Mouse (Mus musculus): Measurements from ENCODE around the gene Gm45234. TPM values are rescaled to one million over a fixed set of nuclear protein-coding genes. Genes with fewer than 3 reads are reported as not detected.

Gm45234 gene
- not detected for total RNA-seq (2023)

DNA sequence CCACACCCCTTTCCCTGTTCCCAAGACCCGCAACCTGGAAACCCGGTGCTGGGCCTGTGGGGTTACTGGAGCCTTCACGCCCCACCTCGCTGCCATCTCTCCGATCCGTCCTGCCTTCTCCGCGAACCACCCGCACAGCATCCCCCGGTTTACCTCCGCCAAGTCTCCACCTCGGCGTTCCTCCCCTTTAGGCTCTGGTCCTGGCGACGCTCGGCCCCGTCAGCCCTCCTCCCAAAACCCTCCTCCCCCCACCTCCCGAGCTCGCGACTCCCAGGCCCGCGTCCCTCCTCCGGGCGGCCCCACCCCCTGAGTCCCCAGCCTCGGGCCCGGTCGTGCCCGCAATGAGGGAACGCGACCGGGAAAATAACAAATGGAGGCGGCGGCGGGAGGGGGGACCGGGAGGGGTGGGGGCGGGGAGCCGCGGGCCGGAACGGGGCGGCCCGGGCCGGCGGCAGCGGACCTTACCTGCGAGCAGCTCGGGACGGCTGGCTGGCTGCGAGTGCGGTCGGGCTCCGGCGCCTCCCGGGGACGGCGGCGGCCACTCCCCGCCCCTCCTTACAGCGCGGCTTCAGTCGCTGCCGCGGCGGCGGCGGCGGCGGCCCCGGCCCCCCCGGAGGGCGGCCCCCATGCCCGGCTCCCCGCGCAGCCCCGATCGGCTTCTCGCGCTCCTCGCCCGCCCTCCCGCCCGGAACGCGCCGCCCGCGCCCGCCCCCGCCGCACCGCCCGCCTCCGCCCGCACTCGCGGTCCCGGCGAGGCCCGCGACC is at the start of gene Gm45234, which contains the start of gene Atn1:
Gene Gm45234, minus strand, starts transcription at position 191 of the 765 bp plus-strand sequence.
Gene Atn1, minus strand, starts transcription at position 694 of the 765 bp plus-strand sequence.

DNA sequence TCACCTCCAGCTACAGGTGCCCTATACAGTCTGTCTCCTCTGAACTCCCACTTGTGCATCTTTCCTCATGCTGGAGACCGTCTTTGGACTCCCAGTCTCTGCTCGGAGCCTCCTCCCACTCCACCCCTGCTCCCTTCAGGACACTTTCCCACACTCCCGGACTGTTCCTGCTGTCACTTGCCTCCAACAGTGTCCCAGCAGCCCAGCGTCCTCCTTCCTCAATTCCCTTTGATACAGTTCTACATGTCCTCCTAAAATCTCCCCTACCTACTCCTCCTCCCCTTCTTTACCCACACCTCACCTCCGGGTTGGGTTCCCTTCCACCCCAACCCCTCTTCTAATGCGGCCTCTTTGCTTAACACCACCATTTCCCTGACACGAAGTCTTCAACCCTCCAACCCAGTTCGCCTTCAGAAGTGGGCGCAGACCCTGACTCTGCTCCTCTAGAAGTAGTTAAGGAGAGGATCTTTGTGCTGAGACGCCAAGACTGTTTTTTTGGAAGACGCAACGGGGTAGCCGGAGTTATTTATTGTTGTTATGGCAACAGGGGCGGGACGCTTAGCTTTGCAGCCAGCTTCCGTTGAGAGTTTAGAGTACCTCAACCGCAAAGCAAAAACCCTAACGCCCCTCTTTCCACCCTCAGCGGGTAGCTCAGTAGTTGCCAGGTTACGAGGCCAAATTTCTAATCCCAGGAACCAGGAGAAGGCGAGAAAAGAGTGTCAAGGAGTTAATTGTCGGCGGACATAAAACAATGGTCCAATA is 23.6 kb upstream of the Gm45234 start, which contains the start of gene Lrrc23:
Gene Lrrc23, minus strand, starts transcription at position 506 of the 762 bp plus-strand sequence.

DNA sequence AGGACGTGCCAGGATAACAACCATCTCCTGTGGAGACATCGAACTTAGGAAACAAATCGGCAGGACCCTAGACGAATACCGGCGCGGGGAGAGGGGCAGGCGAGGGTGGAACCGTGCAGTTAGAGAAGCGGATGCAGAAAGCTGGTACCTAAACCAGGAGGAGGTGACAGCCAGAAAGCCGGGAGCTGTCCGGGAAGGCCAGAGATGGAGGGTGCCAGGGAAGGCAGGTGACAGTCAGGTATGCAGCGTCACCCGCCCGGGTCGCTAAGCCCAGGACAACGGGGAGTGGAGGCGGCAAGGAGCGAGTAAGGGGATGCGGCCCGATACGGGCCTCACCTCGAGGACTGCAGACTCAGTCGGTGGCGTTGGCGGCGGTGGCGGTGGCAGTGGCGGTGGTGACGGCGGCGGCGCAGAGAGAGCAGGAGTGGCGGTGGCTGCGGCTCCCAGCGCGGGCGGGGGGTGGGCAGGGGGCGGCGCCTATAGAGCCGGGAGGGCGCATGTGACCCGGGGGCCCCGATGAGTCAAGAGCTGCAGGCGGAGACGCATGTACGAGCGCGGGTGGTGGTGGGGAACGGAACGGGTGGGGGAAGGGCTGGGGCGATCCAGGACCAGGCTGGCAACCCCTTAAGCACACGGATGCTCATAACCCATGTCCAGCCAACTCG is 13.4 kb upstream of the Gm45234 start, which contains the start of gene Eno2:
Gene Eno2, minus strand, starts transcription at position 573 of the 665 bp plus-strand sequence.

DNA sequence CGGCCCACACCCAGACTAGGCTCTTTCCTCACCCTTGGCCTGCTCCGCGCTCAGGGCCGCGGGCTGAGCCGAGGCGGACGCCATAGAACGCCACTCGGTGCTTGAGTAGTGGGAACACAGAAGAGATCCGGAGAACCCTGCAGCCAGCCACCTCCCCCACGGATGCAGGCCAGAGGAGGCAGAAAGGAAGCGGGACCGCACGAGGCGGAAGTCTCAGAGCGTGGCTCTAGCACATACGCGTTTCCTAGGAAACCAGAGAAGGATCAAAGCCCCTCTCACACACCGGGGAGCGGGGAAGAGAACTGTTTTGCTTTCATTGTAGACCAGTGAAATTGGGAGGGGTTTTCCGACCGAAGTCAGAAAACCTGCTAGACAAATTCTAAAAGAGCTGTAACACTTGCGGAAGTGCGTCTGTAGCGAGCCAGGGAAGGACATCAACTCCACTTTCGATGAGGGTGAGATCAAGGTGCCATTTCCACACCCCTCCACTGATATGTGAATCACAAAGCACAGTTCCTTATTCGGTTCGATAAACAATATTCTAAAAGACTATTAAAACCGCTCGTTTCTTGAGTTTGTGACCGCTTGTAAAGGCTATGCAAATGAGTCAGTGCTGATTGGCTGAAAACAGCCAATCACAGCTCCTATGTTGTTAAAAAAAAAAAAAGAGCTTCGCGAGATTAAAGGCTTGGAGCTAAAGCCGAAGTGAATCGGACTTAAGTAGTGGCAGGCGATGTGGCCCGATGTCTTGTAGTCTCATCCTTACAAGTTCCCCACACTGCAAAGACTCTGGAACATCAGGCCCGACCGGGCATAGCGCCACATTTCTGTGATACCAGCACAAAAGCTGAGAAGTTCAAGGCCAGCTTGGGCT is 14.7 kb downstream of the Gm45234 start, which contains the start of gene Grcc10:
Gene Grcc10, minus strand, starts transcription at position 487 of the 874 bp plus-strand sequence.

DNA sequence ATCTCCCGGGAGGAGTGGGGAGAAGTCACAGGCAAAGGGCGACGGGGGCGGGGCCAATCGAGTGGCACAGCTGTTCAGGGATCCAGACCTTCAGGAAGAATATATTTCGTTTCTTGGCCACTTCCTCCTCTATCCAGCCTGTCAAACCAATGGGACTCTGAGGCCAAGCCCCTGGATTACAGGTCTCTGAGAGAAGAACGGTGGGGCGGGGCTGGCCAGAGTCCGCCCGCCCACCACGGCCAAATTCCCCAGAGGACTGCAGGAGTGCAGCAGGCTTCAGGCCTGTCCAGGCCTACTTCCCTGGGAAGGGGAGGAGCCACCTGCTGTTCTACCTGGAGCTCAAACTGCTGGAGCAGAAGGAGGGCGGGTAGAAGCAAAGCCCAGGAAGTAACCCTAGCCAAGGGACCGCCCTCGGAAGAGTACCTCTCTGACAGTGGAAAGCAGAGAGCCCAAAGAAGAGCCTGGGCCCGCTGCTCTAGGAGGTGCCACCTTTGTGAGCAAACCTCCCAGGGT is 17.3 kb downstream of the Gm45234 start, which contains the start of gene Ptpn6:
Gene Ptpn6, minus strand, starts transcription at position 204 of the 513 bp plus-strand sequence.

DNA sequence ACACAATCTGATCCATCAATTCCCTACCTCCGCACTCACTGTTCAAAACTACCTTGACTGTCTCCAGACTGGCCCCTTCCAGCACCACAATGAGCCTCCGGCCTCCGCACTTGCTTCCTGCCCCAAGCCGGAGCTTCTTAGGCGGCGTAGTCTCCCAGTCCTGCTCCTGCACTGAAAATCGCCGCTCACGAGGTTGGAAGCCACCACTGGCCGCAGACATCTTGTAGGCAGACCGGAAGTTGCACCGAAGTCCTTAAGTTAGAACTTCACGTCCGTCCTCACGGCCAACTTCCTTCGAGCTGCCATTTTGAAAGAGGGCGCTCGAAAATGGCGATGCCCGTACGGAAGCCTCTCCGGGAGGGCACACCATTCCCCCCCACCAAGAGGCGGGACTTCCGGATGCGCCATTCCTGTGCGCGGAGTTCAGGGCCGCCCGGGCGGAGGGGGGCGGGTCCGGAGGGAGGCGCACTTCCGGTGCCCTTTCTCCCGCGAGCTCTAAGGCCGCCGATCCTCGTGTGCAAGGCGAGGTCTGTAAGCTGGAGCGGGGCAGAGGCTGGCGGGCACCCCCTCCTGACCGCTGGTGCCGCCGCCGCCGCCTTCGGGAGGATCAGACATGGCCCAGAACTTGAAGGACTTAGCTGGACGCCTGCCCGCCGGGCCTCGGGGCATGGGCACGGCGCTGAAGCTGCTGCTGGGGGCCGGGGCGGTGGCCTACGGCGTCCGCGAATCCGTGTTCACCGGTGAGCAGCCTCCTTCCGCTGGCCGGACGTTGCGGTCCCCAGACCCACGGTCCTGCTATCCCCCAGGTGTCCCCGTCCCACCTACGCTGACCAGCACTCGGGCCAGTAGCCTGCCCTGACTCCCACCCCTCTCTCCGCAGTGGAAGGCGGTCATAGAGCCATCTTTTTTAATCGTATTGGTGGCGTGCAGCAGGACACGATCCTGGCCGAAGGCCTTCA is 43.7 kb downstream of the Gm45234 start, which contains the start of the genes Emg1 and Phb2:
Gene Emg1, minus strand, starts transcription at position 355 of the 959 bp plus-strand sequence.
Gene Phb2, plus strand, starts transcription at position 513 of the 959 bp plus-strand sequence.

Other genes with a start within 250 kb of the Gm45234 start
- gene C1ra, start 243.6 kb downstream of the Gm45234 start, total RNA-seq (2023): 1 to 10 TPM; 5.3 TPM
- gene C1s1, start 213.7 kb downstream of the Gm45234 start, total RNA-seq (2023): not detected
- under 1 TPM; 0.71 to 0.80 TPM for gene C1rb, start 185.7 kb downstream of the Gm45234 start, total RNA-seq (2023)
- gene C1s2, start 119.9 kb downstream of the Gm45234 start, total RNA-seq (2023): not detected
- gene Lpcat3, start 93.0 kb downstream of the Gm45234 start, total RNA-seq (2023): 10 to 100 TPM; 39.7 to 48.9 TPM
- gene Emg1, start 43.8 kb downstream of the Gm45234 start, total RNA-seq (2023): 10 to 100 TPM; 49.4 to 59.1 TPM
- gene Phb2, start 43.7 kb downstream of the Gm45234 start, total RNA-seq (2023): 100 to 1,000 TPM; 104 to 117 TPM
- 100 to 1,000 TPM; 415 to 423 TPM for gene Ptpn6, start 17.3 kb downstream of the Gm45234 start, total RNA-seq (2023)
- 100 to 1,000 TPM; 118 to 130 TPM for gene Grcc10, start 14.6 kb downstream of the Gm45234 start, total RNA-seq (2023)
- 10 to 100 TPM; 28.0 to 34.6 TPM for gene Atn1, start 503 bp upstream of the Gm45234 start, total RNA-seq (2023)
- gene Eno2, start 13.7 kb upstream of the Gm45234 start, total RNA-seq (2023): not detected
- not detected for gene Lrrc23, start 23.7 kb upstream of the Gm45234 start, total RNA-seq (2023)
- 10 to 100 TPM; 22.1 to 22.7 TPM for gene Spsb2, start 52.6 kb upstream of the Gm45234 start, total RNA-seq (2023)
- 100 to 1,000 TPM; 120 to 136 TPM for gene Tpi1, start 58.3 kb upstream of the Gm45234 start, total RNA-seq (2023)
- gene Usp5, start 73.5 kb upstream of the Gm45234 start, total RNA-seq (2023): 10 to 100 TPM; 59.3 TPM
- 10 to 100 TPM; 63.3 to 71.4 TPM for gene Cdca3, start 73.5 kb upstream of the Gm45234 start, total RNA-seq (2023)
- gene Gnb3, start 84.3 kb upstream of the Gm45234 start, total RNA-seq (2023): not detected
- gene P3h3, start 101.7 kb upstream of the Gm45234 start, total RNA-seq (2023): under 1 TPM; 0.42 to 0.64 TPM
- not detected for gene Gpr162, start 108.0 kb upstream of the Gm45234 start, total RNA-seq (2023)
- under 1 TPM; 0.20 to 0.29 TPM for gene Cd4, start 132.2 kb upstream of the Gm45234 start, total RNA-seq (2023)
- under 1 TPM; 0.37 to 0.73 TPM for gene Lag3, start 155.7 kb upstream of the Gm45234 start, total RNA-seq (2023)
- 100 to 1,000 TPM; 106 to 150 TPM for gene Ptms, start 164.1 kb upstream of the Gm45234 start, total RNA-seq (2023)
- 10 to 100 TPM; 92.0 to 97.0 TPM for gene Mlf2, start 175.4 kb upstream of the Gm45234 start, total RNA-seq (2023)
- gene Cops7a, start 209.5 kb upstream of the Gm45234 start, total RNA-seq (2023): 10 to 100 TPM; 17.3 to 22.6 TPM
- not detected for gene Pianp, start 240.7 kb upstream of the Gm45234 start, total RNA-seq (2023)

Measured in neutrophil, adult 59 days (primary cell).